Mouse (Mus musculus): ENCODE results near the gene Herpud1.

- no peak for TF ChIP-seq CTCF (IDR thresholded peaks at IDR 0.05; ENCODE audit: low read depth)
- TF ChIP-seq EP300 (IDR thresholded peaks at IDR 0.05; ENCODE audit: low read depth), result peak; percentile 42; the same call in 1 of the 2 replicates
These were observed 23.5 kb upstream of the Herpud1 start for GRCm38 (mm10) chr8:94362607-94363239.

Measured in heart, postnatal 0 days (tissue).